Mouse (Mus musculus) heart, adult 2 months (tissue): ENCODE results near the gene Rasl11a. TPM values are rescaled to one million over a fixed set of nuclear protein-coding genes. Genes with fewer than 3 reads are reported as not detected.
"Not testable (repeated sequence)": the region's sequence is repeated elsewhere in the genome, so short reads cannot be mapped to it uniquely, and the experiment has no call there.

Experiments
- DNase-seq, 2 experiments: peaks; one replicate each; pipeline ENCODE4 v3.0.0; 2021
- H3K27ac ChIP-seq: fragments of 200-600 bp; 2 replicates; pipeline ENCODE4 v1.8.1; 2022
- H3K27me3 ChIP-seq: fragments of 200-500 bp; 2 replicates; pipeline ENCODE4 v1.6.1; 2012; ENCODE audit warnings: mild to moderate bottlenecking, low read length, inconsistent platforms, mixed read lengths; ENCODE audit not compliant: control insufficient read depth, insufficient read depth
- H3K36me3 ChIP-seq: fragments of 200-500 bp; 2 replicates; pipeline ENCODE4 v1.6.1; 2012; ENCODE audit warnings: low read length, inconsistent platforms; ENCODE audit not compliant: control insufficient read depth, insufficient read depth
- H3K4me1 ChIP-seq: fragments of 200-500 bp; 2 replicates; pipeline ENCODE4 v1.6.1; 2011; ENCODE audit warnings: low read length; ENCODE audit not compliant: control insufficient read depth, insufficient read depth
- H3K4me3 ChIP-seq: fragments of 200-600 bp; 2 replicates; pipeline ENCODE4 v1.8.1; 2022
- H3K79me2 ChIP-seq: fragments of 200-500 bp; replicated peaks from 2 replicates; pipeline ENCODE4 v1.6.1; 2012; ENCODE audit warnings: mild to moderate bottlenecking, inconsistent platforms, low read length, moderate library complexity, mixed read lengths; ENCODE audit not compliant: control insufficient read depth, insufficient read depth
- H3K9ac ChIP-seq: fragments of 200-500 bp; 2 replicates; pipeline ENCODE4 v1.6.1; 2012; ENCODE audit warnings: low read depth, mild to moderate bottlenecking, control low read depth, inconsistent platforms, low read length, mixed read lengths
- CTCF ChIP-seq: fragments of 200-600 bp; IDR thresholded peaks from 2 replicates; pipeline ENCODE4 v1.8.1; 2022; ENCODE audit warnings: antibody characterized with exemption, mild to moderate bottlenecking, moderate library complexity
- EP300 ChIP-seq: fragments of 200-500 bp; IDR thresholded peaks from 2 replicates; pipeline ENCODE4 v1.6.1; 2011; ENCODE audit warnings: low read depth, low read length, control low read depth; ENCODE audit not compliant: insufficient read depth
- POLR2A ChIP-seq: fragments of 200-500 bp; IDR thresholded peaks from 2 replicates; pipeline ENCODE4 v1.6.1; 2011; ENCODE audit warnings: mild to moderate bottlenecking, low read depth, low read length, control low read depth; ENCODE audit not compliant: insufficient read depth
- WGBS: fragments of 180-500 bp; shearing (Covaris S2); methylation state at CpG from one replicate; pipeline ENCODE4 v1.1.7; 2018; 5-methylcytosine and 5-hydroxymethylcytosine counted together
- intact Hi-C: fragments of 180-260 bp; cut with DNase I; formaldehyde crosslinking; loops from one replicate; pipeline ENCODE4 v1.15.1; 2025
- polyA plus RNA-seq: library from polyadenylated mRNA; depleted of rRNA; stranded (reverse); fragments of >200 nt; gene quantifications from 2 replicates; pipeline ENCODE4 v1.2.3, GENCODE M21; 2012
- total RNA-seq, 2 experiments: library from RNA; stranded (reverse); gene quantifications; 2 replicates each; pipeline ENCODE4 v1.2.3; 2021

Gene Rasl11a
- total and polyA plus RNA-seq, 3 experiments, result 1.8 to 3.7 (median 2.7) TPM

- H3K27ac ChIP-seq, result no peak overlapping the region
- no peaks in the 10 kb centered on the region; the same call in 1 of the 2 replicates for H3K27me3 ChIP-seq
- no peak for DNase-seq
- intact Hi-C loops, result no loop called here
- no peaks in the 10 kb centered on the region for H3K79me2 ChIP-seq
- H3K9ac ChIP-seq, result no peak overlapping the region
- WGBS, result 77% methylated on average over 7 of the region's 7 CpGs
- no peak for TF ChIP-seq EP300
- no peak for TF ChIP-seq POLR2A
- TF ChIP-seq CTCF, result no peak
- H3K4me1 ChIP-seq, result no peaks in the 10 kb centered on the region
- no peak overlapping the region for H3K4me3 ChIP-seq
- H3K36me3 ChIP-seq, result no peaks in the 10 kb centered on the region
Observed at GRCm38 (mm10) chr5:146883053-146883452, 38.2 kb downstream of the Rasl11a start.

GRCm38 (mm10) chr5:146883486-146884272 lies 38.8 kb downstream of the Rasl11a start:
- H3K79me2 ChIP-seq, result no peaks in the 10 kb centered on the region
- no peak overlapping the region for H3K27ac ChIP-seq
- H3K36me3 ChIP-seq, result no peaks in the 10 kb centered on the region
- intact Hi-C loops, result no loop called here
- H3K4me1 ChIP-seq, result no peaks in the 10 kb centered on the region
- WGBS, result 82% methylated on average over 15 of the region's 15 CpGs
- no peak for TF ChIP-seq POLR2A
- no peak for TF ChIP-seq EP300
- no peak for TF ChIP-seq CTCF
- no peak overlapping the region for H3K4me3 ChIP-seq
- no peak for DNase-seq
- no peaks in the 10 kb centered on the region; the same call in 1 of the 2 replicates for H3K27me3 ChIP-seq
- H3K9ac ChIP-seq, result no peak overlapping the region

- H3K36me3 ChIP-seq, result no peaks in the 10 kb centered on the region
- intact Hi-C loops, result no loop called here
- H3K27ac ChIP-seq, result no peak overlapping the region
- H3K79me2 ChIP-seq, result no peaks in the 10 kb centered on the region
- no peak overlapping the region for H3K4me3 ChIP-seq
- DNase-seq, result no peak
- TF ChIP-seq CTCF (peak; percentile 71), POLR2A (no peak)
- no peaks in the 10 kb centered on the region for H3K4me1 ChIP-seq
- no peak overlapping the region for H3K9ac ChIP-seq
- H3K27me3 ChIP-seq, result no peaks in the 10 kb centered on the region
- 14% methylated on average over 14 of the region's 14 CpGs for WGBS
Observed at GRCm38 (mm10) chr5:146891127-146891526, 46.3 kb downstream of the Rasl11a start.

GRCm38 (mm10) chr5:146892904-146893303 lies 48.0 kb downstream of the Rasl11a start:
- intact Hi-C loops, result no loop called here
- no peak for TF ChIP-seq CTCF
- no peak for TF ChIP-seq EP300
- TF ChIP-seq POLR2A, result no peak

GRCm38 (mm10) chr5:146893478-146894182 lies 48.8 kb downstream of the Rasl11a start:
- TF ChIP-seq EP300 (no peak), POLR2A (no peak), CTCF (peak; percentile 54)
- Histone ChIP-seq H3K4me3 (no peak overlapping the region), H3K79me2 (no peaks in the 10 kb centered on the region), H3K36me3 (no peaks in the 10 kb centered on the region), H3K4me1 (no peaks in the 10 kb centered on the region), H3K27me3 (no peaks in the 10 kb centered on the region), H3K9ac (no peak overlapping the region), H3K27ac (no peak overlapping the region)
- intact Hi-C loops, result no loop called here
- DNase-seq, result no peak
- 87% methylated on average over 11 of the region's 11 CpGs for WGBS

More at GRCm38 (mm10) chr5:146892904-146893303, 48.0 kb downstream of the Rasl11a start:
- no peaks in the 10 kb centered on the region for H3K27me3 ChIP-seq
- no peaks in the 10 kb centered on the region for H3K79me2 ChIP-seq
- no peaks in the 10 kb centered on the region for H3K36me3 ChIP-seq
- no peak for DNase-seq
- WGBS, result 80% methylated on average over 4 of the region's 4 CpGs
- H3K4me3 ChIP-seq, result no peak overlapping the region
- H3K9ac ChIP-seq, result no peak overlapping the region
- no peaks in the 10 kb centered on the region for H3K4me1 ChIP-seq
- no peak overlapping the region for H3K27ac ChIP-seq

- intact Hi-C loops, H3K4me3 ChIP-seq, H3K27me3 ChIP-seq, H3K36me3 ChIP-seq, H3K27ac ChIP-seq, DNase-seq, H3K9ac ChIP-seq, H3K79me2 ChIP-seq, H3K4me1 ChIP-seq: not testable (repeated sequence)
- 88% methylated on average over 16 of the region's 16 CpGs for WGBS
Observed at GRCm38 (mm10) chr5:146895667-146896066, 50.8 kb downstream of the Rasl11a start.
